Comparison of ENCODE assay signal across 7 mouse cellular contexts in the genomic region with DNA sequence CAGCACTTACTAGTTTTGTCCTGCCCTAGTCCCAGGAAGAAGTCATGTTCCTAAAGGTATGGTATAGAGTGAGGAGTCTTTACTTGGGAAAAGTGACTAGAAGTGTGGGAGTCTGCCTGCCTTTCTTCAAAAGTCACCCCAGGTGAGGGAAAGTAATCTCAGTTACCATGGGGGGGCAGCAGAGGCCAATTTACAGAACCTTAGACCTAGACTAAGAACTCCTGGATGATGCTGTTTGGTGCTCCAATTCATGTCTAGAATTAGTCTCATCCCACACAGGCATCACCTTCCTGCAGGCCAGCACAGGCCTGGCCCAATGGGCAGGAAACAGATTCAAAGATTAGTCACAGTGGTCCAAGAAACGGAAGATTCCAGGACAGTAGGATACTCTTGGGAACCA. TPM values are rescaled to one million over a fixed set of nuclear protein-coding genes. Genes with fewer than 3 reads are reported as not detected.
DNase-seq lines count a peak whose midpoint lies in the region; ATAC-seq lines count a peak whose summit lies in the region.

No protein-coding gene starts in this region.

- H3K4me2 ChIP-seq in hindbrain, embryonic 11.5 days (replicated peaks; ENCODE audit: low read depth, low read length): no peak overlapping the region
- H3K4me2 ChIP-seq in hindbrain, embryonic 13.5 days: no peak overlapping the region
- no peak overlapping the region for H3K4me2 ChIP-seq in midbrain, embryonic 14.5 days (ENCODE audit: low read length)

- H3K9ac ChIP-seq in hindbrain, embryonic 11.5 days (ENCODE audit: low read depth, low read length): no peak overlapping the region
- H3K9ac ChIP-seq in hindbrain, embryonic 13.5 days: no peak overlapping the region
- no peak overlapping the region for H3K9ac ChIP-seq in midbrain, embryonic 14.5 days (replicated peaks; ENCODE audit: low read length)

- no peaks in the 10 kb centered on the region for H3K9me3 ChIP-seq in hindbrain, embryonic 11.5 days (ENCODE audit: control insufficient read depth, low read length)
- H3K9me3 ChIP-seq in hindbrain, embryonic 13.5 days: no peaks in the 10 kb centered on the region
- H3K9me3 ChIP-seq in midbrain, embryonic 14.5 days (ENCODE audit: control insufficient read depth, low read length): no peaks in the 10 kb centered on the region

- WGBS in hindbrain, embryonic 11.5 days: 53% methylated on average over 1 of the region's 1 CpGs
- 27% methylated on average over 1 of the region's 1 CpGs for WGBS in hindbrain, embryonic 13.5 days
- 37% methylated on average over 1 of the region's 1 CpGs for WGBS in midbrain, embryonic 14.5 days

- no peak overlapping the region for H3K27ac ChIP-seq in hindbrain, embryonic 11.5 days (ENCODE audit: low read depth, low read length)
- no peak overlapping the region for H3K27ac ChIP-seq in hindbrain, embryonic 13.5 days
- H3K27ac ChIP-seq in midbrain, embryonic 14.5 days (replicated peaks; ENCODE audit: low read depth, low read length): no peak overlapping the region

- no peaks in the 10 kb centered on the region for H3K36me3 ChIP-seq in hindbrain, embryonic 11.5 days (ENCODE audit: control insufficient read depth, insufficient read depth, low read length)
- no peaks in the 10 kb centered on the region for H3K36me3 ChIP-seq in hindbrain, embryonic 13.5 days
- H3K36me3 ChIP-seq in midbrain, embryonic 14.5 days (ENCODE audit: control insufficient read depth, insufficient read depth, low read length): no peaks in the 10 kb centered on the region

- ATAC-seq in hindbrain, embryonic 11.5 days (ENCODE audit: low FRiP score): no peak
- no peak for ATAC-seq in hindbrain, embryonic 13.5 days (ENCODE audit: low FRiP score)
- ATAC-seq in midbrain, embryonic 14.5 days (ENCODE audit: low FRiP score, low TSS enrichment): no peak

- no peaks in the 10 kb centered on the region for H3K27me3 ChIP-seq in hindbrain, embryonic 11.5 days (ENCODE audit: control insufficient read depth, insufficient read depth, low read length)
- peaks cover 12% of the 10 kb centered on the region; the same call in 1 of the 2 replicates for H3K27me3 ChIP-seq in hindbrain, embryonic 13.5 days
- no peaks in the 10 kb centered on the region for H3K27me3 ChIP-seq in midbrain, embryonic 14.5 days (ENCODE audit: control insufficient read depth, insufficient read depth, low read length)

- peak; percentile 29 for DNase-seq in hindbrain, embryonic 11.5 days (ENCODE audit: low spot score)
- peak; percentile 15 for DNase-seq in thymus, postnatal 4 days
- DNase-seq in thymus, postnatal 0 days (ENCODE audit: low spot score): no peak
- peak; percentile 30 for DNase-seq in embryo, embryonic 11 days
- DNase-seq in midbrain, embryonic 14.5 days: peak; percentile 71
- DNase-seq in ovary, postnatal 36 days (ENCODE audit: low spot score): no peak

- H3K4me3 ChIP-seq in hindbrain, embryonic 11.5 days (ENCODE audit: low read depth, low read length): no peak overlapping the region
- no peak overlapping the region for H3K4me3 ChIP-seq in hindbrain, embryonic 13.5 days
- no peak overlapping the region for H3K4me3 ChIP-seq in midbrain, embryonic 14.5 days (replicated peaks; ENCODE audit: low read depth, low read length)

- no peaks in the 10 kb centered on the region for H3K4me1 ChIP-seq in hindbrain, embryonic 11.5 days (replicated peaks; ENCODE audit: control insufficient read depth, insufficient read depth, low read length)
- H3K4me1 ChIP-seq in hindbrain, embryonic 13.5 days (replicated peaks): no peaks in the 10 kb centered on the region
- H3K4me1 ChIP-seq in midbrain, embryonic 14.5 days (ENCODE audit: control insufficient read depth, insufficient read depth, low read length): no peaks in the 10 kb centered on the region

RNA-seq across cellular contexts. Expression of a gene that starts 12.4 kb away (rescaled TPM):
- 1.1 and 1.5 TPM in 2 replicates for polyA plus RNA-seq in hindbrain, embryonic 11.5 days (2014; fragmentation: Nextera tagmentation; extraction: Ambion mirVana)
- 1.3 and 1.5 TPM in 2 replicates for polyA plus RNA-seq in hindbrain, embryonic 13.5 days (2015; fragmentation: Nextera tagmentation; extraction: Ambion mirVana)
- polyA plus RNA-seq in thymus, postnatal 0 days (2015; fragmentation: Nextera tagmentation; extraction: Ambion mirVana): not detected in 2 replicates
- 2.2 and 2.3 TPM in 2 replicates for polyA plus RNA-seq in midbrain, embryonic 14.5 days (2014; fragmentation: Nextera tagmentation; extraction: Ambion mirVana)

Comparison
In these comparisons a context has a peak if more than half of its experiments do, and no peak if none do; other contexts are left out.
1. DNase-seq: peak in hindbrain, embryonic 11.5 days (single experiment), thymus, postnatal 4 days (single experiment), embryo, embryonic 11 days (single experiment) and midbrain, embryonic 14.5 days (single experiment); none in thymus, postnatal 0 days (single experiment) and ovary, postnatal 36 days (single experiment).